Mouse (Mus musculus) thymus, adult 2 months (tissue): ENCODE results near the gene Stard8.

ENCODE experiments used
- CTCF ChIP-seq: fragments of 200-500 bp; IDR thresholded peaks from 2 replicates; pipeline ENCODE4 v1.5.1; 2012; ENCODE audit warnings: mild to moderate bottlenecking, control low read depth, low read length, moderate library complexity, borderline replicate concordance; ENCODE audit not compliant: control insufficient read depth, poor library complexity, insufficient read depth; ENCODE audit errors: extremely low read depth
- POLR2A ChIP-seq: fragments of 200-500 bp; IDR thresholded peaks from 2 replicates; pipeline ENCODE4 v1.6.1; 2012; ENCODE audit warnings: mild to moderate bottlenecking, low read length, control low read depth, moderate library complexity; ENCODE audit not compliant: control insufficient read depth, poor library complexity, insufficient read depth; ENCODE audit errors: extremely low read depth

GRCm38 (mm10) chrX:99015705-99016104, 12.7 kb downstream of the Stard8 start:
- TF ChIP-seq CTCF (no peak), POLR2A (no peak)
